Mouse (Mus musculus) adrenal gland, postnatal 25 days (tissue): ENCODE measurements around the gene Mvb12a. TPM values are rescaled to one million over a fixed set of nuclear protein-coding genes. Genes with fewer than 3 reads are reported as not detected.
A peak's percentile ranks its signal among the peaks of the same experiment; 100 is the strongest.

ENCODE experiments used
- DNase-seq: peaks from one replicate; pipeline ENCODE4 v3.0.0; 2021; ENCODE audit warnings: mixed read lengths
- total RNA-seq: library from RNA; stranded (reverse); gene quantifications from 2 replicates; pipeline ENCODE4 v1.2.3, GENCODE M21; 2021

Mvb12a gene
- total RNA-seq, 1 experiment from 2014 or later: 73.7 TPM

DNA sequence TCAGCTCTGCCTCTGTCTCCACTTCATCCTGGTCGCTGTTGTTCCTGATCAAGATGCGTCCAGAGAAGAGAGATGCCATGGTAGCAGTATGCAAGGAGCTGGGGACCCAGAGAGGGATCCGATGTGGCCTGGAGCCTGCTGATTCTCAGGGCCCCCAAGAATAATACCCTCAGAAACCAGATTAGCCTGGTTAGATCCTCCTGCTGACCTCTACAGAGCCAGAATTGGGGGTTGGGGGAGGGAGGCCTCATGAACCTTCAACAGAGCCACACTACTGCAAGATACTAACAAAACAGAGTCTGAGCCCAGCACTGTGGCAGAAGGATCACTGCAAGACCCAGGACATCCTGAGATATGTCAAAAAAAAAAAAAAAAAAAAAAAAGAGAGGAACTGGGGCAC, 23.8 kb downstream of the Mvb12a start, which contains the start of gene Nxnl1:
TSS of gene Nxnl1 (minus strand) at position 101 of the 400 bp plus-strand sequence.
- no peak for DNase-seq

DNA sequence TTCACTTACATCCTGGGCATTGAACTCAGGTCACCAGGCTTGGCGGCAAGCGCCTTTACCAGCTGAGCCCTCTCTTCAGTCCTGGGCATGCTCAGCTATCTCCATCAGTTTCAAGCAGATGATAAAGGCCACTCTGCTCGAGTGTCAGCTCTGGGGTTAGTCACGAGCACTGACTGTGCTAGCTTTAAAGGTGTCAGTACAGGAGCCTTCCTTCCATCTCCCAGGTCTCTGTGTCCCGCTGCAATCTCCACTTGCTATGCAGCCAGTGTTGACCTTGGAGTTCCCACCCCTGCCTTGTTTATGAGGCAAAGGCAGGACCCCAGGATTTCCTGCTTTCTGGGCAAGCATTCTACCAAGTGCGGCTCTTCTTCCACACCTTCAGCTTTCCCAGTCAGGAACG, 24.9 kb downstream of the Mvb12a start:
- no peak for DNase-seq

DNA sequence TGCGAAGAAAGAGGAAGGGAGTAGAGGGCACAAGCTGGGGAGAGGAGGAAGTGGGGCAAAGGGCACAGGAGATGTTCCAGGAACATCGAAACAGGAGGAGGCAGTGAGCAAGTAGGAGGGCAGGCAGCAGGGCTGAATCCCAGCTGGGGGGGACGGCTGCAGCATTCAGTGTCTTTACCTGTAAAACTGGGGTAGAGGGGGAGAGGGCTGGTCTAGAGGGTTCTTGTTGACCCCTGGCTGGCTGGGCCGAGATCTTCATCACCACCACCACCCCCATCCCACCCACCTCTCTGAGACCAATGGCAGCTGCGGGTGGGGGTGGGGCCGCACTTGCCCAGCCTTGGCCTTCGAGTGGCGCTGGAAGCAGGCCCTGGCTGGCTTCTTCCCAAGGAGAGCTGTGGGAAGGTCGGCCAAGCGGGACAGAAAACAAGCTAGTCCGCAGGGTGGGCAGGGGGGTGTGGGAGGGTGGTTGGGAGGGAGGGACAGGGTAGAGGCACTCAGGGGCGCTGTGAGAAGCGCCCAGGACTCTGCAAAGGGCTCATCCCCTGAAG, 25.7 kb downstream of the Mvb12a start, which contains the start of gene Slc27a1:
TSS of gene Slc27a1 (plus strand) at position 496 of the 551 bp plus-strand sequence.
- peak; percentile 86 for DNase-seq

DNA sequence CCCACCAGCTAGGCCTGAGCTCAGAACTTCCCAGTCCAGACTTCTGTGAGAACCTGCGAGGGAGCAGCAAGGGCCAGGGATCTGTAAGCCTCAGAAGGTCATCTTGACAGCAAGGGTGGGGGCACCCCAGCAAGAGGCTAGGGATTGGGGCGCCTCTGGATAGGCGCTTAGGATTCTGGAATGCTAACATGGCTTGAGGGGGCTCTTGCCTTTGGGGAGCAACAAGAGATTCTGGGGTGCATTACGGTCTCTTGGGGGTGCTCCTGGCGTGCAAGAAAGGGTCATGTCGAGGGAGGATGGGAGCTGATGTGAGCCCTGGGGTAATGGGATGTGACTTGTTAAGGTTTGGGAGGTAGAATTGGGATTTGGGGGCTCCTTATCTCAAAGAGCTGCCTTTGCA, 26.2 kb downstream of the Mvb12a start:
- no peak for DNase-seq

DNA sequence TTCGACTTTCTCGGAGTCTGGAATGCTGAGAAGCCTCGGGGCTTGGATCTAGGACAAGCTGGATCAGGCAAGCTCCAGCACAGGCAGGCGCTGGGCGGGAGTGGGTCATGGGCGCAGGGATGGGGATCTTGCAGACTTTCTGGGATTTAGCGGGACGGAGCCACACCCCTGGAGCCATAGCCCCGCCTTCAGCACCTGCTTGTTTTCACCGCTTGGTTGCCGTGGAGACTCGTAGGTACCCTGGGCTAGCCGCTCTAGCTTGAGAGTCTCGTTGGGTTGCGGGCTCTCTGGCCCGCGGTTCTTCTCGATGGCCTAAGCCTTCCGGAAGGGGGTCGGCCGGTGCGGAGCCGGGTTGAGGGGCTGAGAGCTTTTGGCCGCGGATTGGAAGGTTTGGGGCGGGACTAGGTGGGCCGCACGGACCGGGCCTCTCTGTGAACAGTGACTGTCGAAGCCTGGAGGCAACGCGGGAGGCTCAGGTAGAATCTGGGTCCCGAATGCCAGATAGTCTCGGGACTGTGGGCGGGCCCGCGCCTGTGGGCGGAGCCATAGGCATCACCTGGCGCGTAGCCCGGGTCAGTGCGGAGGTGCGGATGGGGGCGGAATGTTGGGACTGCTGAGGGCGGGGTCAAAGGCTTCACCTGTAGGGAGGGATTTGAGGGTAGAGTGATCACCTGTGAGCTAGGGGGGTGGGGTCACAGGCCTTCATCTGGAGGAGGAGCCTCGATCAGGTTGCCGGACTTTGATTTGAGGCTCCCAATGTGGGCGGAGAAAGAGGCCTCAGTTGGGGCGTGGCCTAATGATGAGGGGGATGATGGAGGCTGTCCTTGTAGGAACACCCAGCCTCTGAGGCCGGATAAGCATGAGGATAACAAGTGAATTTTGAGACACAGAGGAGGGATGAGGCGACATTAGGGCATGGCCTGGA, 26.9 kb downstream of the Mvb12a start:
- DNase-seq: peak; percentile 79

DNA sequence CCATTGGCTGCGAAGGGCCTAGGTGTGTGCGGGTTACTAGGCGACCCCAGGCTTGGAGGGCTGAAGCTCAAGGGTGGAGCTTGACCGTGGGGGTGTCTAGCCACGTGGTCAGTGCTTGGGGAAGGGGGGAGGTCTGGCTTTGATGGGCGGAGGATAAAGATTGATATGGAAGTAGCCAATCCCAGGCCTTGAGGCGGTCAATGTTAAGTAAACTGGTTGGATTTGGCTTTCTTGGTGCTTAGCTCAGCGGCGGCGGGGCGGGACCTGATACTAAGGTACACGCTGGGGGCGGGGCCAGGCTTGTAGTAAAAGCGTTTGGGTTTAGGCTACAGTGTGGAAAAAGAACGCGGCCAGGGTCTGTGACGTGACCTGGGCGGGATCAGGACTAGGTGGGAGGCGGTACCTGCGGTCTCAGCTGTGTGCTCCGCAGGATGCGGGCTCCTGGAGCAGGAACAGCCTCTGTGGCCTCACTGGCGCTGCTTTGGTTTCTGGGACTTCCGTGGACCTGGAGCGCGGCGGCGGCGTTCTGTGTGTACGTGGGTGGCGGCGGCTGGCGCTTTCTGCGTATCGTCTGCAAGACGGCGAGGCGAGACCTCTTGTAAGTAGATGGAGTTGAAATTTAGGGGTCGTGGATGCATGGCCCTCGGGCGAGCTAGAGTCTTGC, 27.7 kb downstream of the Mvb12a start:
- peak; percentile 95 for DNase-seq

DNA sequence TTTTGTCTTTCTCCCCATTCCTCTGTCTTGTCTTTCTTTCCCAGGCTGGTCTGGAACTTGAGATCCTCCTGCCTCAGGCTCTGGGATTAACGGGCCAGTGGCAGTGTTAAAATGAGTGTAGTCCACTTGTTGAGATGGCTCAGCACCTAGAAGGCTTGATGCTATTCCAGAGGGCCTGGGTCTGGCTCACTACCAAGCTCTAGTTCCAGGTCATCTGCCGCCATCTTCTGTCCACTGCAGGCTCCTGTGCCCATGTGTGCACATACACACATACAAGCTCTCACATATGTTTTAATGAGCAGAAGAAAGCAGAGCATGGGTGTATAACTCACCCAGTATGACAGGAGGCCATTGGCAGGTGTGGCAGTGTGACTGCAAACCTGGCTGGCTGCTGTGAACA, 29.4 kb downstream of the Mvb12a start:
- DNase-seq: no peak

DNA sequence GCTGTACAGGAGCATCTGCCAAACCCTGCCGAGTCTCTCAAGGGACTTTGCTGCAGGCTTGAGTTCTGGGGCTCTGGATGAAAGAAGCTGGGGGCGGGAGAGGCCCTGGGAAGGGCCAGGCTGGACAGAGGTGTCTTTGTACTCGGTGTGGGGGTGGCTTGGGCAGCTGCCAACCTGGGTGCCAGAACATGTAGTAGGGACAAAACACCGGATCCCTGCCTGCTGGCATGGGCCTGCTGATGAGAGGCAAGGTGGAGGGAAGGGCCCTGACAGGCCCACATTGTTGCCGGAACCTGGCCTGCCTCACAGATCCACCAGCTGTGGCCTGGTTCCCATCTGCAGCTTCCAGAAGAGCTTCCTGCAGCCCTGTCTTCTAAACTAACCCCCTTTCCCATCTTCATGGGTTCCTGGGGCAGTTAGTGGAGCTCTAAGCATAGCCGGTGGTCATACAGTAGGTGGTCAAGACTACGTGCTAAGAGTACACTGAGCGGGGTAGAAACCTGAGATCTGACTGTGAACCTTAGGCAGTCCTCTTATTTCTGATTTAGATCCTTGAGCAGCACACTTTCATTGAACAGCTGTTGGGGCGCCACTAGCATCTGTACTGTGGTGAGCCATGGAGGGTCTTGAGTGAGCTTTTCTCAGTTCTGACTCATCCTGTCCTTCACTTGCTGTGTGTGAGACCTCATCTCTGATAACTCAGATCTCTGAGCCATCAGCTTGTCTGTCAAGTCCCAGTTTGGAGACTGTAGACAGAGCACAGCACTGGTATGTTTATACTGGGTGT, 30.3 kb downstream of the Mvb12a start:
- DNase-seq: peak; percentile 70

DNA sequence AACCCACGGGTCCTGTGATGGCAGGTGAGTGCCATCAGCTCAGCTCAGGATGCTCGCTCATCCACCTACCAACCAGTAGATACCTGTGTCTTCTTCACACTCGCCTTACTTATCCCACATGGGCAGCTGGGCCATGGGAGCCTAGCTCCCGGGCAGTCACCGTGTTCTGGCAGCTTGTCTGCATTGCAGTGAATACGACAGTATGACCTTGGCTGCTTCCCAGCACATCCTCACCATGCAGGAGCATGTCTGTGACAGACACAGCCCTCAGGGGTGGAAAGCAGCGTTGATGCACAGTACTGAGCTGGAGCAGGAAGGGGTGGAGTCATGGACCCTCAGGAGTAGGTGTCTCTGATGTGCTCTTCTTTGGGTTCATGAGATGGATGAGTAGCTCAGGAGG, 31.7 kb downstream of the Mvb12a start:
- DNase-seq: peak; percentile 64

DNA sequence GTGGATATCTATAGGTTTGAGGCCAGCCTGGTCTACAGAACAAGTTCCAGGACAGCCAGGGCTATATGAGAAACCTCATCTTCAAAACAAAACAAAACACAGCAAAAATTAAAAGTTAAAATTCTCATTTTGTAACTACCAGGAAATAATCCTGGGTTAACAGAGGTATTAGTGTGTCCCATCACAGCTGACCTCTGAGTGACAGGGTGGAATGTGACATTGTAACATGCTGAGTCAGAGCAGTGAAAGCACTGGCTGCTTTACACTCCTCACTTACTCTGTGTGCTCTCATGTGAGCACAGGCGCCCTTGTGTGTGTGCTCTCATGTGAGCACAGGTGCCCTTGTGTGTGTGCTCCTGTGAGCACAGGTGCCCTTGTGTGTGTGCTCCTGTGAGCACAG, 32.3 kb downstream of the Mvb12a start:
- no peak for DNase-seq

DNA sequence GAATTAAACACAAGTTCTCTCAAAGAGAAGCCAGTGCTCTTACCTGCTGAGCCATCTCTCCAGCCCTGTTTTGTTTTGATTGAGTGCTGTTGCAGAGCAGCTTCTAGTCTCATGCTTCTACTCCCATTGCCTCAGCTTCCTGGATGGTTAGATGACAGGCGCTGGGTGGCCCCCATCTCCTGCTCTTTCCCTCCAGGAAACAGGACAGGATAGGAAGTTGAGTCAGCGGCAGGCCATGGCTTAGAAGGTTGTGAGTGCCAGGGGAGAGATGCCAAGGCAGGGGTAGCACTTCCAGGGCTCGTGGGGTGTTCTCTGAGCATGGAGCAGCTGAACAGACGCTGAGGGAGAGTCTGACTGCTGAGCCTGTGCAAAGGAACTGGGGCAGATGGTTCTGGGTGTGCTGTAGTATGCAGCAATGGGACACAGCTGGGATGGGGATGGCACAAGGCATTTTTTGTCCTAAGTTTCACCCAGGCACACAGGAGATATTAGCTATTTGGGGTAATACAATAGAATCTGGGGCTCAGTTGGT, 35.2 kb downstream of the Mvb12a start:
- no peak for DNase-seq

DNA sequence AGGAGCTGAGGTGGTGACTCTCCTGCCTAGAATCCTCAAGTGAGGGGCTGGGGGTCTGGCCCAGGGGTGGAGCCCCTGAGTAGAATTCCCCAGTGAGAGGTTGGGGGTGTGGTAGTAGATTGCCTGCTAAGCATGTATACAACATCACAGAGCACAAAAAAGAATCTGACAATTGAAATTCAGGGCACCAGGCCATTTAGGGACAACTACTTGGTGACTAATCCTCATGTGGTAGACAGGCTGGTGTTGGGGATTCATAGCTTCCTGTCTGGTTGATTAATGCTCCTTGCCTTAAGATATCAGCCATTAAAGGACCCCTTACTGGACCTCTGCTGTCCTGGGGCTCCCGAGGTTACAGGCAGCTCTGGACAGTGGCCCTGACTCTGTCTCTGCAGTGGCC, 36.3 kb downstream of the Mvb12a start:
- DNase-seq: no peak

DNA sequence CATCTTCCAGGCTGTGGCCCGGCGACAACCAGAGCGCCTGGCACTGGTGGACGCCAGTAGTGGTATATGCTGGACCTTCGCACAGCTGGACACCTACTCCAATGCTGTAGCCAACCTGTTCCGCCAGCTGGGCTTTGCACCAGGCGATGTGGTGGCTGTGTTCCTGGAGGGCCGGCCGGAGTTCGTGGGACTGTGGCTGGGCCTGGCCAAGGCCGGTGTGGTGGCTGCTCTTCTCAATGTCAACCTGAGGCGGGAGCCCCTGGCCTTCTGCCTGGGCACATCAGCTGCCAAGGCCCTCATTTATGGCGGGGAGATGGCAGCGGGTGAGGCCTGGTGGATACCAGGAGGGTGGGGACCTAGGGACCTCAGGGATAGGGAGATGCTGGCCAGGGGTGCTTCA, 36.8 kb downstream of the Mvb12a start:
- DNase-seq: peak; percentile 74

DNA sequence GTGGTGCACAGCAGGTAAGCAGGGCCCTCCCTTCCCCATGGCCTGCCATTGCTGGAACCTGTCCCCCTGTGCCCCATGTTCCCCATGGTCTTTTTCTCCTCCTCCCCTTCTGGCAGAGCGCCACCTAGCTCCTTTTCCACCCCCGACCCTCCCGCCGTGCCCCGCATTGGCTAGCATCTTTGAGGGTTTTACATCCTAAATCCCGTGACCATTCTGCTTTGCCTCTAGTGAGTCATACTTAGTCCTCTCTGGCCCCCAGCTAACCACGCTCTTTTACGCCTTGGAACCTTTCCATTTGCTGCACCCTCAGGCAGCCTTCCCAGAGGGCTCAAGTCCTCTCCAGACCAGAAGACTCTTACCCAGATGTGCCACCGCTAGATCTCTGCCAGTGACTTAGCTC, 37.5 kb downstream of the Mvb12a start:
- DNase-seq: no peak

DNA sequence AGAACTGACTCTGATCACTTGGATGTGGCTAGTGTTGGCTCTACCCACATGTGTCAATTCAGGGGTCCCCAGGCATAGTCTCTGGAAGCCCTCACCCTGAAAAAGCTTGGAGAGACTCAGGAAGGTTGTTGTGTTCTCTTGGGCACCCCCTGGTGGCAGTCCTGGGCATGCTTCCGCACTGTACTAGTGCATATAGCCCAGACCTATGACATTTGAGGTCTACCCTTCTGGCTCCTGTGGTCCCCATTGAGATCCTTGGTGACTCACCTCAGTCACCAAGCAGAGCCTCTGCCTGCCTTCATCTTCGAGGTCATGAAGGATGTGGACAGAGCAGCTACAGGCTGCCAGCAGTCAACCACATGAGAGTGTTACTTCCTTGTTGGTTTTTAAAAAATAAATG, 44.2 kb downstream of the Mvb12a start:
- DNase-seq: peak; percentile 69

DNA sequence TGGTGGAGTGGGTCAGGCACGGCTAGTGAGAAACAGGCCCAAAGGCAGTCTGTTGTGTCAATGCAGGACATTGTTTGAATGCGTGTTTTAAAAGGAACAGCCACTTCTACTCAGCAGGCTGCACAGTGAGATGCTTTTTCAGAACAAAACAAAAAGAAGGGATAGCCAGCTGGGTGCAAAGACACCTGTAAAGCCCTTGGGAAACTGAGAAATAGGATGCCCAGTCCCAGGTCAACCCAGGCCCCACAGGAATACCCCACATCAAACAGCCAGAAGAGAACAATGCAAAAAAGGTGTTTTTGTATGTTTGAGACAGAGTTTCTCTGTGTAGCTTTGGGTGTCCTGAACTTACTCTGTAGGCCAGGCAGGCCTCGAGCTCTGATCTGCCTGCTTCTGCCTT, 46.0 kb downstream of the Mvb12a start:
- no peak for DNase-seq

DNA sequence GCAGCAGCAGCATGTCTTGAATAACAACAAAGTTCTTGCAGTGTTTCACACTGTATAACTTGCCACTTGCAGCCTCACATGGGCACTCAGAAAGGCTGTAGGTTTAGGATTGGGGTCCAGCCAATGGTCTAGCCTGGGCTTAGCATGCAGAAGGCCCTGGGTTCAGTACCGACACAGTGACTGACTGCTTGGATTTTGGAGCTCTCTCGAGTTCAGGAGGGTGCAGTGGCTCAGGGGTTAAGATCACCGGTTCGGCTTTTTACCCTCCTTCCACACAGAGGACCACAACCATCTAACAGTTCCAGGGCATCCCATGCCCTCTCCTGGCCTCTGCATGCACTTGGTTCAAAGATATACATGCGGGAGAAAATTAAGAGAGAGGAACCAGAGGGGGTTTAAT, 48.3 kb downstream of the Mvb12a start:
- DNase-seq: no peak

DNA sequence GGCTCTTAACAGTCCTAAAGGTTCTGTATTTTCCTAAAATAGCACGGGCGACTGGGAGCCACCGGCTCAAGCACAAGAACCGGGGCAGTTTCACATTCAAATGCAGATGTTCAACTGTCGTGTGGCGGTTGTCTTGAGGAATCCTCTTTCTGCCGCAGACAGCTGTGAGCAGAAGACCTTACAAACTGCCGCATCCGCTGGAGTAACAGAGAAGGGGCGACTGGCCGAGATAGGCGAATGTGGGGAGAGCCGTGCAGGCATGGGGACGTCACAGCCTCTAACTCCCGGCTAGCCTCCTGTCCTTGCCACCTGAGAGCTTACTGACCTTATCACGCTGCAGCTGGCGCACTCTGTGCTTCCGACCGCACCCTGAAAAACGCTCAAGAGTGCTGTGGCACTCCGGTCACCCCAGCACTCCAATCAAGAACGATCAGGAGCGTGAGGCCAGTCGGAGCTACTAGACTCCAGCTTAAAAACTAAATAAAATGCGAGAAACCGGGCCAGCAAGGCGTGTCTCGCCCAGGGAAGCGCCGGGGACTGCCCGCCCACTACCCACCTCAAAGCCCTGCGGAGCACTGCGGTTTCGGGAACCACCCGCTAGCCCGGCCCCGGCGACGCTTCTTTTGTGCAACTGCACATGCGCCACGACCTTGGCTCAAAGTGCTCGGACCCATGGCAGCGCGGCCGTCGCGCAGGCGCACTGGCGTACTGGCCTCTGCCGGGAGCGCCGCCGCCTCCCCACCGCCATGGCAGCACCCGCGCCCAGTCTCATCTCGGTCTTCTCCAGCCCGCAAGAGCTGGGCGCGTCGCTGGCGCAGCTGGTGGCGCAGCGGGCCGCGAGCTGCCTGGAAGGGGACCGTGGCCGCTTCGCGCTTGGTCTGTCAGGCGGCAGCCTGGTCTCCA, 49.0 kb downstream of the Mvb12a start, which contains the start of gene Pgls:
TSS of gene Pgls (plus strand) at position 706 of the 903 bp plus-strand sequence.
- DNase-seq: peak; percentile 98

DNA sequence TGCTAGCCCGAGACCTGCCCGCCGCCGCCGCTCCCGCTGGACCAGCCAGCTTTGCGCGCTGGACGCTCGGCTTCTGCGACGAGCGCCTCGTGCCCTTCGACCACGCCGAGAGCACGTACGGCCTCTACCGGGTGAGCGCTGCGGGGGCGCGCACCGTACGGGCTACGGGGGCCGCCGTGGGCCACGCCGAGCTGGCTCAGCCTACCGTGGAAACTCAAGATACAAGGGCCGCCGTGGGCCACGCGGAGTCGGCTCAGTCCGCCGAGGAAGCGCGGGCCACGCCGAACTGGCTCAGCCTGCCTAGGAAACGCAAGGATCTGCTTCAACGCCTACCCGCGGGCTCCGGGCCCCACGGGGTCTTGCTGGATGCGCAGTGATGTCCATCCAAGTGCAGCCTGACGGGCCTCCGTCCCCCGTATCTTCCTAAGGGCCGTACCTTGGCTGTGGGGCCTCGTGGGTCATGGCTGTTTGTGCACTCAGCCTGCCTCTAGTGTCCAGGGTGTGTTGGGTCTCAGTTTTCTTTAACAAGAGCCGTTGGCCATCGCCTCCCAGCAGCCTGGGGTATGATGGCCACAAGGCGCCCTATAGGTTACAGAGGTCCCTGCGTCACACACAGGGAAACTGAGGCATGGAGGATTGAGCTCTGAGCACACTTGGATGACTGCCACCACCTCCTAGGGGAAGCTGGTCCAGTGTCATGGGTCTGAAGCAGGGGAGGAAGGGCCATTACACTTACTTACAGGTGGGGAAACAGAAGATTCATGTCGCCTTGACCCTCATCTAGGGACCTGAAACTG, 49.9 kb downstream of the Mvb12a start:
- peak; percentile 79 for DNase-seq
